Mouse (Mus musculus): ENCODE results near the gene Mxi1.

DNA sequence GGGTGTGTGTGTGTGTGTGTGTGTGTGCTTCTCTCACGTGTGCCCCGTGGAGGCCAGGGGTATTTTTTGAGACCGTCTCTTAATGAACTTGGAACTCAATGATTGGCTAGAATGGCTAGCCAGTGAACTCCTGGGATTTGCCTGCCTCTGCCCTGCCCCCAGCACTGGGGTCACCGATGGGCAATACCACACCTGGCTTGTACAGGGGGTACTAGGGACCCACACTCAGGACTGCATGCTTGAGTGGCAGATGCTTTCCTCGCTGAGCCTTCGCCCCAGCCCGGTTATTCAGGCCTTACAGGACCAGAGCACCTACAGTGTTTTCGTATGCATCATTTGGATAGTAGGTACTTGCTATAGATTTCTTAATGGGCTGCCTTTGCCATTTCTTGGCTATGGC is 5.8 kb downstream of the Mxi1 start:
- TF ChIP-seq EP300 (optimal IDR thresholded peaks at IDR 0.05): no peak
- no peak for TF ChIP-seq CTCF (IDR thresholded peaks at IDR 0.05; ENCODE audit: low read depth)
